Mouse (Mus musculus): ENCODE measurements around the gene Erlin1. TPM values are rescaled to one million over a fixed set of nuclear protein-coding genes. Genes with fewer than 3 reads are reported as not detected.

Gene Erlin1
- polyA plus RNA-seq, 1 experiment from 2014 or later, result 38.9 TPM

DNA sequence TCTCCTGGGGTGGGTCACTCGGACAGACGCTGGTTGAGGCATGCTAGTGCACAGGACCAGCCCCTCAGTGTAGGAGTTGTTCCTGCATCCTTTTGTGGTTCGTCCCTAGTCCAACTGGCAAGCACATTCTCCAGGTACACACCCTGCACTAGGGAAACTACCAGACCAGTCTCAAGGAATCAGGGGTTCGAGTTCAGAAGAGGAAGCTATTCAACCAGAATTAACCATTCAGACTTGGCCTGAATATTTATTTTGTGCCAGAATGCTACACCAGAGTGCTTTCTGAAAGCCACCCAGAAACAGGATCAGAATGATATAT, 288 bp upstream of the Erlin1 start:
- Histone ChIP-seq H3K9me3 (ENCODE audit: control insufficient read depth, low read depth, low read length) (no peaks in the 10 kb centered on the region), H3K27ac (ENCODE audit: low read length) (peak overlapping the region; percentile 10; the same call in 1 of the 2 replicates), H3K9ac (replicated peaks; ENCODE audit: low read depth, low read length) (peak overlapping the region; percentile 78; the same call in 1 of the 2 replicates), H3K4me2 (replicated peaks; ENCODE audit: low read depth, low read length) (peak overlapping the region; percentile 83), H3K4me1 (ENCODE audit: control insufficient read depth, insufficient read depth, low read length) (0 out of 2 replicates have a peak, but pooled peaks cover 3% of the 10 kb centered on the region), H3K27me3 (ENCODE audit: control insufficient read depth, insufficient read depth, low read length) (no peaks in the 10 kb centered on the region), H3K4me3 (ENCODE audit: low read depth, low read length) (peak overlapping the region; percentile 79), H3K36me3 (ENCODE audit: control insufficient read depth, insufficient read depth, low read length) (peaks cover 9% of the 10 kb centered on the region)
- no peak for ATAC-seq (ENCODE audit: insufficient number of reproducible peaks, insufficient read depth, low FRiP score, low read depth)
- WGBS, result 10% methylated on average over 4 of the region's 4 CpGs

DNA sequence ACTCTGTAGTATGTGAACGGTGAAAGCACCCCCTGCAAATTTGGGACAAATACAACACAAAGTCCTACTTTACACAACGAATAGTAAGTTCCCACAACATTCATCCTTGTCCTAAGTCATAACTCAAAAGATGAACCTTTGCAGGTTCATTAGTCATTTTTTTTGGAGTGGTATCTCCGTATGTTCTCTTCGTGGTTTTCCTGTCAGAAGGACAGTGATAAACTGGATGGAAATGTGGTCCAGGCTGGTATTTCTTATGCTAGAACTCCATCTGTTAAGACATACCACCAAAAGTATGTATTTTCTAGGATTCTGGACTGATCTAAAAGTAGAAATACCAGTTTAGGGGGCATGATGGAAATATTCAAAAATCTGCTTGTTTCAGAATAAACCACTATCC, 1.4 kb downstream of the Erlin1 start:
- H3K4me1 ChIP-seq (ENCODE audit: control insufficient read depth, insufficient read depth, low read length), result 0 out of 2 replicates have a peak, but pooled peaks cover 3% of the 10 kb centered on the region
- ATAC-seq (ENCODE audit: insufficient number of reproducible peaks, insufficient read depth, low FRiP score, low read depth), result no peak
- no peak overlapping the region for H3K27ac ChIP-seq (ENCODE audit: low read length)
- 74% methylated on average over 4 of the region's 4 CpGs for WGBS
- H3K4me3 ChIP-seq (ENCODE audit: low read depth, low read length), result peak overlapping the region; percentile 79
- H3K27me3 ChIP-seq (ENCODE audit: control insufficient read depth, insufficient read depth, low read length), result no peaks in the 10 kb centered on the region
- peak overlapping the region; percentile 83 for H3K4me2 ChIP-seq (replicated peaks; ENCODE audit: low read depth, low read length)
- no peaks in the 10 kb centered on the region for H3K9me3 ChIP-seq (ENCODE audit: control insufficient read depth, low read depth, low read length)
- H3K9ac ChIP-seq (replicated peaks; ENCODE audit: low read depth, low read length), result no peak overlapping the region
- H3K36me3 ChIP-seq (ENCODE audit: control insufficient read depth, insufficient read depth, low read length), result peaks cover 7% of the 10 kb centered on the region

DNA sequence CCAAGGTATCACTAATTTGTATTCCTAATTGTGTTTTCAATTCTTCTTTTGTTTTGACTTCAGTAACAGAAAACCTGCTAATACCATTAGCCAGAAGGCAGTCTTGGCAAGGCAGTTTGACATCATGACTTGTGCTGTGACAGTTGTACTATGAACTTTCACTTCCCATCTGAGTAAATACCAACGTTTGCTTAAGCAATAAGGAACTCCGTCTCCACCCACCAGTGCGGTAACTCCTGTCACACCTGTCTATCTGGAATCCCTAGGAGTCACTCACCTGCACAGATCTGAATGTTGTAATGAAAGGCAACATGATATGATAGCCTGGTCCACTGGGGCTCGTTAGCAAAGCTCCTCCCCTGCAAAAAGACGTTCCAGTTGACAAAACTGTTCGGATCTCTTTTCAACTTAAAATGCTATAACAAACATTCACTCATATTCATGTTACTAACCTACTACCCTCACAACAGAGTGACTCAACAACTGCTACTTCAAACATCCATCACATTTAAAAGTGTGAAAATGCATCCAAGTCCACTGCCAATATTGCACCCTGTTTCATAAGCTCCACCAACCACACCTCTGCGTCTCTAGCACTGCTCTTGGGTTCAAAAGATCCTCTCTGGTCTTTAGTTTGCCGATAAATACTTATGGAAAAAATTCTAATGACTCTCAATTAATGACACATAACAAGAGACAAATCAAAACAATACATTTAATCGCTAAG, 2.1 kb downstream of the Erlin1 start:
- H3K9ac ChIP-seq (replicated peaks; ENCODE audit: low read depth, low read length), result no peak overlapping the region
- no peak overlapping the region for H3K4me3 ChIP-seq (ENCODE audit: low read depth, low read length)
- H3K27me3 ChIP-seq (ENCODE audit: control insufficient read depth, insufficient read depth, low read length), result no peaks in the 10 kb centered on the region
- H3K4me1 ChIP-seq (ENCODE audit: control insufficient read depth, insufficient read depth, low read length), result 0 out of 2 replicates have a peak, but pooled peaks cover 3% of the 10 kb centered on the region
- H3K4me2 ChIP-seq (replicated peaks; ENCODE audit: low read depth, low read length), result peak overlapping the region; percentile 18
- H3K9me3 ChIP-seq (ENCODE audit: control insufficient read depth, low read depth, low read length), result no peaks in the 10 kb centered on the region
- H3K27ac ChIP-seq (ENCODE audit: low read length), result no peak overlapping the region
- H3K36me3 ChIP-seq (ENCODE audit: control insufficient read depth, insufficient read depth, low read length), result peaks cover 7% of the 10 kb centered on the region
- WGBS, result 69% methylated on average over 9 of the region's 9 CpGs
- no peak for ATAC-seq (ENCODE audit: insufficient number of reproducible peaks, insufficient read depth, low FRiP score, low read depth)

DNA sequence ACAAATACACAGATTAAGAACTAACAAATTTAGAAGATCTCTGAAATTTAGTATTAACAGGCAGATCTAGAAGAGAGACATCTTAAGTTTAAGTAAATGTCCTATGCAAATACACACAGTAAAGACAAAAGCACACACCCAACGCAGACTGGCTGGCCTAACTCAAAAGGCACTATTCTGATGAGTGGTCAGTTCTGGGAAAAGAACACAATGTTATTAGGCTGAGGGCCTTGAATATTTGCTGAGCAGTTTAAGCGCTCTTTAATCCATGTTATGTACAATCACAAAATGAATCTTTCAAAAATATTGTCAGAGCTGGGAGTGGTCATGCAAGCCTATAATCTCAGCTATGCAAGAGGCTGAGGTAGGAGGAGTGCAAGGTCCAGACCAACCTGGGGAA, 4.9 kb downstream of the Erlin1 start:
- 0 out of 2 replicates have a peak, but pooled peaks cover 3% of the 10 kb centered on the region for H3K4me1 ChIP-seq (ENCODE audit: control insufficient read depth, insufficient read depth, low read length)
- no peak for ATAC-seq (ENCODE audit: insufficient number of reproducible peaks, insufficient read depth, low FRiP score, low read depth)
- no peak overlapping the region for H3K9ac ChIP-seq (replicated peaks; ENCODE audit: low read depth, low read length)
- no peak overlapping the region for H3K4me3 ChIP-seq (ENCODE audit: low read depth, low read length)
- H3K4me2 ChIP-seq (replicated peaks; ENCODE audit: low read depth, low read length), result no peak overlapping the region
- no peaks in the 10 kb centered on the region for H3K9me3 ChIP-seq (ENCODE audit: control insufficient read depth, low read depth, low read length)
- no peaks in the 10 kb centered on the region for H3K27me3 ChIP-seq (ENCODE audit: control insufficient read depth, insufficient read depth, low read length)
- peaks cover 7% of the 10 kb centered on the region for H3K36me3 ChIP-seq (ENCODE audit: control insufficient read depth, insufficient read depth, low read length)
- 84% methylated on average over 2 of the region's 2 CpGs for WGBS
- H3K27ac ChIP-seq (ENCODE audit: low read length), result no peak overlapping the region

DNA sequence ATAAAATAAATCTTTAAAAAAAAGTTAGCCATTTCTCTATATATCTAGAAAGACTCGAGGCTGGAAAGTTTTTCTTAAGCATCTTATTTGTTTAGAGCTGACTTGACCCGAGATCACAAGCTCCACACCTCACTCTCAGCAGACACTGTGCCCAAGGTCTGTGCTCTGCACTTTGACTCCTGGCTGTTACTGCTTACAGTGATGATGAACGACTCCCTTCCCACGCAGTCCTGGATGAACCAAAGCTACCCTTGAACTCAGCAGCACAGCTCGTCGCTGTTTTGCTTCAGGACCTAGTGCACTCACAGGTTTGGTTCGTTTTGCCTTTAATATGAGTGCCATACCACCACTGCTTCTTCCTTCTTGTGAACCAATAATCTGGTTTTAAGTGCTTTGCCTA, 5.8 kb downstream of the Erlin1 start:
- 79% methylated on average over 7 of the region's 7 CpGs for WGBS
- no peaks in the 10 kb centered on the region for H3K27me3 ChIP-seq (ENCODE audit: control insufficient read depth, insufficient read depth, low read length)
- no peak overlapping the region for H3K4me2 ChIP-seq (replicated peaks; ENCODE audit: low read depth, low read length)
- H3K9me3 ChIP-seq (ENCODE audit: control insufficient read depth, low read depth, low read length), result no peaks in the 10 kb centered on the region
- peaks cover 12% of the 10 kb centered on the region for H3K36me3 ChIP-seq (ENCODE audit: control insufficient read depth, insufficient read depth, low read length)
- 0 out of 2 replicates have a peak, but pooled peaks cover 3% of the 10 kb centered on the region for H3K4me1 ChIP-seq (ENCODE audit: control insufficient read depth, insufficient read depth, low read length)
- no peak for ATAC-seq (ENCODE audit: insufficient number of reproducible peaks, insufficient read depth, low FRiP score, low read depth)
- no peak overlapping the region for H3K9ac ChIP-seq (replicated peaks; ENCODE audit: low read depth, low read length)
- no peak overlapping the region for H3K4me3 ChIP-seq (ENCODE audit: low read depth, low read length)
- no peak overlapping the region for H3K27ac ChIP-seq (ENCODE audit: low read length)

DNA sequence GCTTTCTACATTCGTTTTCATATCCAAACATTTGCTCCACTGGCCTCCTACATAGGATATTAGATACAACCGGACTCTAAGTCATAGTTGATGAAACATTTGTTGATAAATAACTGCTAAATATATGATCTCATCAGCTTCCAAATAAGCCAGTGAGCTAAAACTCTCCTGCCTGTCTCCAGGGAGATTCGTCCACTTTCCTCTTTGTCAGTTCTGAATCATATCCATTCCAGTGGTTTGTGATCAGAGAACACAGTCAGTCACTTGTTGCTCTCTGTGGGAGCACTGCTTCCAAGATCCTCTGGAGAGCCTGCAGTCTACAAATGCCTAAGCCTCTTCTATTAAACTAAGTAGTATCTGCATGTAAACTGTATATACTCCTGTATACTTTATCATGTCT, 9.4 kb downstream of the Erlin1 start:
- peaks cover 16% of the 10 kb centered on the region for H3K36me3 ChIP-seq (ENCODE audit: control insufficient read depth, insufficient read depth, low read length)
- no peak overlapping the region for H3K4me3 ChIP-seq (ENCODE audit: low read depth, low read length)
- H3K27me3 ChIP-seq (ENCODE audit: control insufficient read depth, insufficient read depth, low read length), result no peaks in the 10 kb centered on the region
- H3K9me3 ChIP-seq (ENCODE audit: control insufficient read depth, low read depth, low read length), result no peaks in the 10 kb centered on the region
- H3K4me1 ChIP-seq (ENCODE audit: control insufficient read depth, insufficient read depth, low read length), result no peaks in the 10 kb centered on the region
- no peak overlapping the region for H3K27ac ChIP-seq (ENCODE audit: low read length)
- 84% methylated on average over 3 of the region's 3 CpGs for WGBS
- no peak overlapping the region for H3K4me2 ChIP-seq (replicated peaks; ENCODE audit: low read depth, low read length)
- no peak for ATAC-seq (ENCODE audit: insufficient number of reproducible peaks, insufficient read depth, low FRiP score, low read depth)
- H3K9ac ChIP-seq (replicated peaks; ENCODE audit: low read depth, low read length), result no peak overlapping the region

DNA sequence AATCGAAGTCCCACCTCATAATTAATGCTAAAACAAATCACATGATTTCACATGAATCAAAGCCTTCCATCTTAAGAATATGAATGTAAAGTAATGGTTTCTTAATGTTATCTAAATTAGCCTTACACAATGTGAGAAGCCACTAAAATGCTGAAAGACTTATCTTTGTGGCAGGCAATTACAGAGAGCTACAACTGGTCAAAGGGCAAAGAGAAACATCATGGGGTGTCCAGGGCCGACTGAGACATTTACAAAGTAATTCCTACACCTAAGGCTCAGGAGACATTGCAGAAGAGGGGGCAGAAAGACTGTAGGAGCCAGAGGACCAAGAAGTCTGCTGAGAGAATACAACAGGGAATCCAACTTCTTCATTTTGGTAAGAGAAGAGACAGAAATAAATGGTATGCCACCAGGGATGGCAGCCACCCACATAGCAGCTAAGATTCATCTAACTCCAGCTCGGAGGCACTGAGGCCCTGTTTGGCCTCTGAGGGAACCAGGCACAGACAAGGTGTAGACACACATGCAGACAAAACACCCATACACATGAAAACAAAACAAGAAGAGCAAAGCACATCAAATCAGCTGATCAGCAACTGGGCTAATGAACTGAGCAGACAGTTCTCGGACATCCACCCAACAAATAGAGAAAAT, 14.3 kb downstream of the Erlin1 start:
- no peak for ATAC-seq (ENCODE audit: insufficient number of reproducible peaks, insufficient read depth, low FRiP score, low read depth)

DNA sequence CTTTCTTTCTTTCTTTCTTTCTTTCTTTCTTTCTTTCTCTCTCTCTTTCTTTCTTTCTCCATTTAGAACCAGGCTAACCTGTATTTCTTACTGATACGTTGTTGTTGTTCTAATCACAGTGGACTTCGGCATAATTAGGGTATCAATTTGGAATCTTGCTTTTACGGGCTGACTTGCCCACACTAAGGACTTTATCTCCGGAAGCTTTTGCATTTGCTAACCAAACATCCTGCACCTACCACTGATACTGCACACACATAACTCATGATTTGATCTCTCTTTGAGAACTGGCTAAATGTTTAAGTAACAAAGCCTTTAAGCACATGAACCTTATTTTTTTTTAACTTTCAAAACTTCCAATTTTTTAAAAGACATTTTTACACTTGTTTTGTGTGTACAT, 19.2 kb downstream of the Erlin1 start:
- 58% methylated on average over 4 of the region's 4 CpGs for WGBS

More for the DNA sequence above, 14.3 kb downstream of the Erlin1 start:
- Histone ChIP-seq H3K4me1 (ENCODE audit: control insufficient read depth, insufficient read depth, low read length) (no peaks in the 10 kb centered on the region), H3K36me3 (ENCODE audit: control insufficient read depth, insufficient read depth, low read length) (peaks cover 12% of the 10 kb centered on the region; the same call in 1 of the 2 replicates), H3K27ac (ENCODE audit: low read length) (no peak overlapping the region), H3K4me2 (replicated peaks; ENCODE audit: low read depth, low read length) (no peak overlapping the region), H3K9me3 (ENCODE audit: control insufficient read depth, low read depth, low read length) (no peaks in the 10 kb centered on the region), H3K9ac (replicated peaks; ENCODE audit: low read depth, low read length) (no peak overlapping the region), H3K27me3 (ENCODE audit: control insufficient read depth, insufficient read depth, low read length) (no peaks in the 10 kb centered on the region), H3K4me3 (ENCODE audit: low read depth, low read length) (no peak overlapping the region)
- 76% methylated on average over 4 of the region's 4 CpGs for WGBS

More for the DNA sequence above, 19.2 kb downstream of the Erlin1 start:
- Histone ChIP-seq H3K4me2 (replicated peaks; ENCODE audit: low read depth, low read length) (no peak overlapping the region), H3K4me1 (ENCODE audit: control insufficient read depth, insufficient read depth, low read length) (no peaks in the 10 kb centered on the region), H3K27me3 (ENCODE audit: control insufficient read depth, insufficient read depth, low read length) (no peaks in the 10 kb centered on the region), H3K4me3 (ENCODE audit: low read depth, low read length) (no peak overlapping the region), H3K36me3 (ENCODE audit: control insufficient read depth, insufficient read depth, low read length) (no peaks in the 10 kb centered on the region; the same call in none of the 2 replicates), H3K9me3 (ENCODE audit: control insufficient read depth, low read depth, low read length) (no peaks in the 10 kb centered on the region), H3K9ac (replicated peaks; ENCODE audit: low read depth, low read length) (no peak overlapping the region), H3K27ac (ENCODE audit: low read length) (no peak overlapping the region)
- ATAC-seq (ENCODE audit: insufficient number of reproducible peaks, insufficient read depth, low FRiP score, low read depth), result peak; percentile 42; the same call in 1 of the 2 replicates

All from stomach, embryonic 14.5 days (tissue).